Mouse (Mus musculus): Measurements from ENCODE around the gene Nccrp1.

GRCm38 (mm10) chr7:28570982-28571682 lies 24.1 kb upstream of the Nccrp1 start:
- no peak for TF ChIP-seq POLR2A (IDR thresholded peaks at IDR 0.05; ENCODE audit: low read depth, low read length)
- no peak for TF ChIP-seq CTCF (IDR thresholded peaks at IDR 0.05; ENCODE audit: borderline replicate concordance, insufficient read depth, low read length)

Measured in embryonic fibroblast, embryonic 13.5 days (primary cell).